Mouse (Mus musculus) hindbrain, postnatal 0 days (tissue): ENCODE data around the gene Vps37b. TPM values are rescaled to one million over a fixed set of nuclear protein-coding genes. Genes with fewer than 3 reads are reported as not detected.

Experiments used
- ATAC-seq: fragments of 200-750 bp; cut with Nextera tagmentation; 2 replicates; pipeline ENCODE4 v1.8.0; 2017; ENCODE audit warnings: mild to moderate bottlenecking, moderate TSS enrichment, moderate library complexity
- DNase-seq: peaks from one replicate; pipeline ENCODE4 v3.0.0-alpha.2; 2015; ENCODE audit warnings: low spot score
- H3K27ac ChIP-seq: fragments of 300-500 bp; sonication (generic); 2 replicates; pipeline ENCODE4 v1.5.1; 2014; ENCODE audit warnings: mild to moderate bottlenecking
- H3K27me3 ChIP-seq: fragments of 300-500 bp; sonication (generic); 2 replicates; pipeline ENCODE4 v1.6.1; 2014; ENCODE audit warnings: low read length, mixed read lengths; ENCODE audit not compliant: insufficient read depth
- H3K36me3 ChIP-seq: fragments of 300-500 bp; sonication (generic); 2 replicates; pipeline ENCODE4 v1.6.1; 2014; ENCODE audit warnings: low read length, mixed read lengths; ENCODE audit not compliant: insufficient read depth
- H3K4me1 ChIP-seq: fragments of 300-500 bp; sonication (generic); 2 replicates; pipeline ENCODE4 v1.6.1; 2014; ENCODE audit warnings: antibody characterized with exemption, low read length, mixed read lengths; ENCODE audit not compliant: insufficient read depth
- H3K4me2 ChIP-seq: fragments of 300-500 bp; sonication (generic); 2 replicates; pipeline ENCODE4 v1.6.1; 2014; ENCODE audit warnings: low read depth, mild to moderate bottlenecking, low read length, moderate library complexity, mixed read lengths
- H3K4me3 ChIP-seq: fragments of 300-500 bp; sonication (generic); 2 replicates; pipeline ENCODE4 v1.5.1; 2014; ENCODE audit warnings: low read length
- H3K9ac ChIP-seq: fragments of 300-500 bp; sonication (generic); replicated peaks from 2 replicates; pipeline ENCODE4 v1.6.1; 2014; ENCODE audit warnings: mild to moderate bottlenecking, low read length, moderate library complexity, mixed read lengths
- H3K9me3 ChIP-seq: fragments of 300-500 bp; sonication (generic); 2 replicates; pipeline ENCODE4 v1.6.1; 2016; ENCODE audit warnings: low read length, mixed read lengths
- CTCF ChIP-seq: IDR thresholded peaks from 2 replicates; pipeline ENCODE4 v1.5.1; 2016; ENCODE audit warnings: antibody characterized with exemption, control low read depth, low read depth
- WGBS: fragments of 180-500 bp; shearing (Covaris S2); extraction: QIAGEN DNeasy Blood & Tissue Kit; methylation state at CpG from one replicate; pipeline ENCODE4 v1.1.7; 2014; 5-methylcytosine and 5-hydroxymethylcytosine counted together
- polyA plus RNA-seq: library from polyadenylated mRNA; unstranded; fragments of >200 nt; fragmentation: Nextera tagmentation; extraction: Ambion mirVana; gene quantifications from 2 replicates; pipeline ENCODE4 v1.2.1, GENCODE M21; 2015
- total RNA-seq: library from RNA; depleted of rRNA; stranded (reverse); fragments of >200 nt; gene quantifications from 2 replicates; pipeline ENCODE4 v1.2.3, GENCODE M21; 2014

The Vps37b gene
- total and polyA plus RNA-seq, 2 experiments from 2014 or later = 94.0 to 104 TPM

DNA sequence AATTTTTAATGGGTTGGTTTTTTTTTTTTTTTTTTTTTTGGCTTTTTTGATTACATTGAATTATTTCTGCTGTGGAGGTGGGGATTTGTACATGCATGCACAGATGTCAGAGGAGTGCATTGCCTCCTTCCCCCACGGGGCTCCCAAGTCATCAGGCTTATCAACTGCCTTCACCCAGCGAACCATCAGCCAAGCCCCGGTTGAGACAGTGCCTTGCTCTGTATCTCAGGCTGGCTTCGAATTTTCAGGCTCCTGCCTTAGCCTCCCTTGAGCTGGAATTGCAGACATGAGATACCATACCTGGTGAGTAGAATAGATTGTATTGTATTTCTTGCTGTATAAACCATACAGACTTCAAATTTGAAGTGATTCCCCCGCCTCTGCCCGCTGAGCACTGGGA, 7.5 kb upstream of the Vps37b start:
- Histone ChIP-seq H3K36me3 (no peaks in the 10 kb centered on the region), H3K27me3 (no peaks in the 10 kb centered on the region), H3K4me1 (no peaks in the 10 kb centered on the region; the same call in 1 of the 2 replicates), H3K4me3 (no peak overlapping the region), H3K9ac (no peak overlapping the region), H3K9me3 (no peaks in the 10 kb centered on the region), H3K4me2 (no peak overlapping the region), H3K27ac (no peak overlapping the region)
- ATAC-seq = no peak
- no peak for DNase-seq
- no peak for TF ChIP-seq CTCF
- WGBS = 75% methylated on average over 6 of the region's 6 CpGs

DNA sequence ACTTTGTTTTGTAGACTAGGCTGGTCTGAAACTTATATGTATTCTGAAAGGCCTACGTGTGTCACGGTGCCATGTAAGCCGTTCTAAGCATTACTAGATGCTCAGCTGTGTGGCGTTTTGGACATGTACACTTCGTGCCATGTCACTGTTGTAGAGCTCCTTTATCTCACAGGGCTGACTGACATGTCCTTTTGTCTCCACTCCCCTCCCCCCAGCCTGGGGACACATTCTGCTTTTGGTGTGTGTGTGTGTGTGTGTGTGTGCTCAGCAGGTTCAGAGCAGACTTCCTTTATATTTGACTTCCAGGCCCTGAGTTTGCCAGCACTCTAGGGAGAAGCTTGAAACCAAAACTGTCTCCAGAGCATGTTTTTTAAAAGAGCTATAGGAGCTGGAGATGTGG, 4.8 kb upstream of the Vps37b start:
- ATAC-seq = peak; percentile 63
- no peaks in the 10 kb centered on the region for H3K36me3 ChIP-seq

DNA sequence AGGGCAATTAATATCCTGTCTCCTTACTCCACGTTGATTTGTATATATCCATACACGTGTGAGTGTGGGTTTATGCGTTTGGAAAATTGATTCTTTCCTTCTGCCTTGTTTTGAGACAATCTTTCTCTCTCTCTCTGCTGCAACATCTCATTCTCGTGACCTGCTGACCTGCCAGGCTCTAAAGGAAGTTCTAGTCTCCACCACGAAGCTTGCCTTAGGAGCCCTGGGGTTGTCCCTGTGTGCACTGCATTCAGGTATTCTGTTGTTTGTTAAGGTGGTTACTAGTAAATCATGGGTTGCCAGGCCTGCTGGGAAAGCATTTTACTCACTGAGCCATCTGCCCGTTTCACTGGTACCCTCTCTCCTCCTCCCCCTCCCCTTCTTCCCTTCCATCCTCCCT, 4.3 kb upstream of the Vps37b start:
- no peak for TF ChIP-seq CTCF
- no peak for ATAC-seq
- whole genome bisulfite sequencing = 34% methylated on average over 6 of the region's 6 CpGs

More for the DNA sequence above, 4.8 kb upstream of the Vps37b start:
- Histone ChIP-seq H3K27me3 (no peaks in the 10 kb centered on the region), H3K4me1 (no peaks in the 10 kb centered on the region), H3K9me3 (no peaks in the 10 kb centered on the region), H3K4me3 (no peak overlapping the region), H3K9ac (no peak overlapping the region), H3K27ac (no peak overlapping the region), H3K4me2 (no peak overlapping the region)
- peak; percentile 50 for DNase-seq
- no peak for TF ChIP-seq CTCF
- 17% methylated on average over 5 of the region's 5 CpGs for WGBS

DNA sequence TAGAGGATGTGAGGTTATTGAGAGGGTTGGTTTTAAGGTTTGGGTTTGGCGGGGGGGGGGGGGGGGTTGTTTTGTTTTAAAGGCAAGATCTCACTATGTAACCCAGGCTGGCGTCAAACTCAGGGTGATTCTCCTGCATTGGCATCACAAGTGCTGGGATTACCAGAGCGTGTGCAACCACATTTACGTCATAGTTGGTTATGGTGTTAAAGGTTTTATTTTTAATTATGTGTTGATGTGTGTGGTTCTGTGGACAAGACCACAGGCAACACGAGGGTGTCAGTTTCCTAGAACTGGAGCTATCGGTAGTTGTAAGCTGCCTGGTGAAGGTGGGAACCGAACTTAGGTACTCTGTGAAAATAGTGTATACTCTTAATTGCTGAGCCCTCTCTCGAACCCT, 3.7 kb upstream of the Vps37b start:
- H3K27ac ChIP-seq = no peak overlapping the region
- no peak for TF ChIP-seq CTCF
- H3K4me3 ChIP-seq = no peak overlapping the region
- H3K9me3 ChIP-seq = no peaks in the 10 kb centered on the region
- no peak overlapping the region for H3K9ac ChIP-seq
- ATAC-seq = no peak
- no peak for DNase-seq
- no peaks in the 10 kb centered on the region for H3K36me3 ChIP-seq
- H3K4me1 ChIP-seq = no peaks in the 10 kb centered on the region
- no peak overlapping the region for H3K4me2 ChIP-seq
- WGBS = 81% methylated on average over 7 of the region's 8 CpGs
- no peaks in the 10 kb centered on the region for H3K27me3 ChIP-seq

More for the DNA sequence above, 4.3 kb upstream of the Vps37b start:
- H3K36me3 ChIP-seq = no peaks in the 10 kb centered on the region
- no peak overlapping the region; the same call in 1 of the 2 replicates for H3K27ac ChIP-seq
- H3K9me3 ChIP-seq = no peaks in the 10 kb centered on the region
- DNase-seq = no peak
- no peaks in the 10 kb centered on the region for H3K4me1 ChIP-seq
- H3K4me3 ChIP-seq = no peak overlapping the region
- no peak overlapping the region for H3K9ac ChIP-seq
- no peak overlapping the region for H3K4me2 ChIP-seq
- no peaks in the 10 kb centered on the region for H3K27me3 ChIP-seq

- Histone ChIP-seq H3K4me2 (no peak overlapping the region), H3K27me3 (no peaks in the 10 kb centered on the region), H3K4me1 (no peaks in the 10 kb centered on the region), H3K27ac (no peak overlapping the region), H3K4me3 (no peak overlapping the region), H3K36me3 (no peaks in the 10 kb centered on the region), H3K9ac (no peak overlapping the region), H3K9me3 (no peaks in the 10 kb centered on the region)
- ATAC-seq (no peak), DNase-seq (no peak)
- 88% methylated on average over 9 of the region's 9 CpGs for WGBS
- no peak for TF ChIP-seq CTCF
These were observed 3.3 kb upstream of the Vps37b start for GRCm38 (mm10) chr5:124035406-124035805.

GRCm38 (mm10) chr5:124034471-124034870, 2.4 kb upstream of the Vps37b start:
- H3K9ac ChIP-seq = no peak overlapping the region
- H3K36me3 ChIP-seq = no peaks in the 10 kb centered on the region
- H3K9me3 ChIP-seq = no peaks in the 10 kb centered on the region
- H3K4me3 ChIP-seq = no peak overlapping the region
- no peak overlapping the region for H3K27ac ChIP-seq
- H3K27me3 ChIP-seq = no peaks in the 10 kb centered on the region
- H3K4me1 ChIP-seq = peaks cover 4% of the 10 kb centered on the region
- no peak for DNase-seq
- WGBS = 79% methylated on average over 11 of the region's 11 CpGs
- no peak overlapping the region for H3K4me2 ChIP-seq
- no peak for ATAC-seq
- TF ChIP-seq CTCF = no peak

GRCm38 (mm10) chr5:124031068-124031955, 758 bp downstream of the Vps37b start:
- H3K4me1 ChIP-seq = peaks cover 25% of the 10 kb centered on the region
- DNase-seq = peak; percentile 20
- TF ChIP-seq CTCF = no peak
- peak overlapping the region; percentile 95 for H3K27ac ChIP-seq
- under 1% methylated on average over 25 of the region's 26 CpGs for WGBS
- H3K27me3 ChIP-seq = no peaks in the 10 kb centered on the region
- ATAC-seq = peak; percentile 41
- H3K9me3 ChIP-seq = no peaks in the 10 kb centered on the region
- peak overlapping the region; percentile 84 for H3K4me2 ChIP-seq
- H3K9ac ChIP-seq = peak overlapping the region; percentile 94
- H3K4me3 ChIP-seq = peak overlapping the region; percentile 93
- no peaks in the 10 kb centered on the region for H3K36me3 ChIP-seq
